Mouse (Mus musculus): Measurements from ENCODE around the gene Vil1. TPM values are rescaled to one million over a fixed set of nuclear protein-coding genes. Genes with fewer than 3 reads are reported as not detected.

Vil1 gene
- polyA plus RNA-seq, 1 experiment: 0.31 TPM

DNA sequence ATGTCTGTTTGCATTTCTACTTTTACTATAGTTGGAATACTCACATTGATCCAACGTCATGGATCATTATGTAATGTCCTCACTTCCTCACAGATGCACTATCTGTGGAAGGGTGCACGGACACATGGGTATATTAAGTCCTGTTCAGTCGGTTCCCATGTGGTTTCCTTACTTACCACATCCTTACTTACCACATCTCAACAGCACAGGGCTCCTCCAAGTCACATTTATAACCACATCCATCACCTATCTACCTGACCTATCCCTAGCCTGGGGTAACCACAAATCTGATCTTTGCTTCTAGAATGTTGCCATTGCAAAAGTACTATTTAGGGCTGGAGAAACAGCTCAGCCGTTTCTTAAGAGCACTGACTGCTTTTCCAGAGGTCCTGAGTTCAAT is 35.8 kb upstream of the Vil1 start:
- WGBS: 46% methylated on average over 4 of the region's 4 CpGs

DNA sequence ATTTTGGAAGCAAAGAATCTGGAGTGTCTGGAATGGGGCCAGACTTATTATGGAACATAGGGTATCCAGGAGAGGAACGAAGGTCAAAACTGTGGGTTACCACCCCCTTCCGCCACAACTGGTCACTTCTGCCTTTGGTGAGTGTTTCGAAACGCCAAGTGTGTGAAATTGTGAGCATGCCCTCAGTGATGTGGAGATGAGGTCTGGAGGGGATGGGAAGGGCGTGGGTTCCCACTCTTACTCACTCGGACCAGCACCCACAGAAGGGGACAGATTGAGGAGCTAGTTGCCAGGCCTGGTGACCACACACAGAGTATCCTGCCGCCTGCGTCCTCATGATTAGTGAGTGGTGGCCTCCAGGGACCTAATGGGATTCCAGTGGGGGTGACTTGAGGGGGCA is 34.2 kb upstream of the Vil1 start, which contains the start of gene Slc11a1:
Gene Slc11a1 (plus strand): TSS at position 216 of the 400 bp plus-strand sequence.
- H3K4me1 ChIP-seq (ENCODE audit: control insufficient read depth, insufficient read depth, low read length): no peaks in the 10 kb centered on the region
- no peak for TF ChIP-seq POLR2A (IDR thresholded peaks at IDR 0.05; ENCODE audit: borderline replicate concordance, extremely low read depth, low read depth, low read length)
- no peak for TF ChIP-seq CTCF (IDR thresholded peaks at IDR 0.05; ENCODE audit: insufficient read depth, low read length)
- WGBS: 66% methylated on average over 8 of the region's 8 CpGs
- no peak for DNase-seq
- no peak within 1 kb of the TSS for H3K4me3 ChIP-seq (replicated peaks; ENCODE audit: extremely low read depth, low read depth, low read length)

More for the DNA sequence above, 35.8 kb upstream of the Vil1 start:
- no peak for TF ChIP-seq POLR2A (IDR thresholded peaks at IDR 0.05; ENCODE audit: borderline replicate concordance, extremely low read depth, low read depth, low read length)
- TF ChIP-seq CTCF (IDR thresholded peaks at IDR 0.05; ENCODE audit: insufficient read depth, low read length): no peak
- Histone ChIP-seq H3K4me1 (ENCODE audit: control insufficient read depth, insufficient read depth, low read length) (no peaks in the 10 kb centered on the region), H3K4me3 (replicated peaks; ENCODE audit: extremely low read depth, low read depth, low read length) (no peak overlapping the region)
- DNase-seq: no peak

DNA sequence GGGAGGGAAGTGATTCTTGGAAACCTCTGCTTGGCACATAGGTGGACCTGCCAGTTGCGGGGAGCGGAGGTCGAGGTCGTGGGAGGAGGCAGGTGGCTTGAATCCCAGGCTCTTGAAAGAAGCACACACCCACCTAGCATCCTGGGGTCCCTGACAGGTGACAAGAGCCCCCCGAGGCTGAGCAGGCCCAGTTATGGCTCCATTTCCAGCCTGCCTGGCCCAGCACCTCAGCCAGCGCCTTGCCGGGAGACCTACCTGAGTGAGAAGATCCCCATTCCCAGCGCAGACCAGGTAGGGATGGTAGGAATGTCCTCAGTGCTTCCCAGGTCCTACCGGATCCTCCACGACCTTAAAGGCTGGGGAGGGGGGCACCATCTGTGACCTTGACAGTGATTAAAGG is 33.6 kb upstream of the Vil1 start:
- WGBS: 70% methylated on average over 10 of the region's 10 CpGs
- no peak for DNase-seq
- H3K4me3 ChIP-seq (replicated peaks; ENCODE audit: extremely low read depth, low read depth, low read length): no peak overlapping the region
- no peaks in the 10 kb centered on the region for H3K4me1 ChIP-seq (ENCODE audit: control insufficient read depth, insufficient read depth, low read length)
- no peak for TF ChIP-seq POLR2A (IDR thresholded peaks at IDR 0.05; ENCODE audit: borderline replicate concordance, extremely low read depth, low read depth, low read length)
- no peak for TF ChIP-seq CTCF (IDR thresholded peaks at IDR 0.05; ENCODE audit: insufficient read depth, low read length)

DNA sequence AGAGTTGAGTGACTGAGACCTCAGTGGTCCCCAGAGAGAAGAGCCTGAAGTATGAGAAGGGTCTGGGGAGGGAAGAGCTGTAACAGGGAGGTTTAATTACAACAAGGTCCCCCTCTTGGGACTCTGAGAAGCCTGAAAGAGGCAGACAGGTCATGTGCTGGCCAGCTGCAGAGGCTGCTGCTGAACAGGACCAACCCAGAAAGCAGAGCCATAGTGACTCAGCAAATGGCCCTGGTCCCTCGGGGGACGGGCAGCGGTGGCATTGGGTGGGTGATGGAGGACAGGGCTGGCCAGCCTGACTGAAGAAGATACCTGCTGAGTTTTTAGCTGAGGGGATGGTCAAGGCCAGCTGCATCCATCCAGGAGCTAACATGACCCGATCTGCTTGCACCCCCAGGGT is 32.8 kb upstream of the Vil1 start:
- DNase-seq: no peak
- 71% methylated on average over 4 of the region's 4 CpGs for WGBS

DNA sequence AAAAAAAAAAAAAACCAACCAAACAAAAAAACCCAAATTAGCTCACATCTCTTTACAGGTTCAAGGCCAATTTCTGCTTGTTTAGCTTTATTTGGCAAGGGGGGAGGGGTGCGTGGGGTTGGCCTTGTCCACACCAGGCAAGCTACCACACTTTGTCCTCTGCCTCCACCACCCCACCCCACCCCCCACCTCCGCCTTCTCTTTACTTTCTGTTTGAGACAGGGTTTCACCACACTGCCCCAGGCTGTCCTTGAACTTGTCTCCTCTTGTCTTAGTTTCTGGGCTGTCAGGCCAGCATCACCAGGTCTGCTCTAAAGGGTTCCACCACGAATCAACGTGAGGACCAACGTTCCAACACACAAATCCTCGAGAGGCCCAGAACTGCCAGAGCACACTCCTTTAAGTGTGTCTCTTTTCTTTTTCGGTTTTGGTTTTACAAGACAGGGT is 30.1 kb upstream of the Vil1 start:
- H3K4me1 ChIP-seq (ENCODE audit: control insufficient read depth, insufficient read depth, low read length): no peaks in the 10 kb centered on the region
- TF ChIP-seq POLR2A (IDR thresholded peaks at IDR 0.05; ENCODE audit: borderline replicate concordance, extremely low read depth, low read depth, low read length): no peak
- TF ChIP-seq CTCF (IDR thresholded peaks at IDR 0.05; ENCODE audit: insufficient read depth, low read length): no peak
- 80% methylated on average over 7 of the region's 7 CpGs for WGBS
- no peak for DNase-seq
- H3K4me3 ChIP-seq (replicated peaks; ENCODE audit: extremely low read depth, low read depth, low read length): no peak overlapping the region

More for the DNA sequence above, 32.8 kb upstream of the Vil1 start:
- Histone ChIP-seq H3K4me1 (ENCODE audit: control insufficient read depth, insufficient read depth, low read length) (no peaks in the 10 kb centered on the region), H3K4me3 (replicated peaks; ENCODE audit: extremely low read depth, low read depth, low read length) (no peak overlapping the region)
- TF ChIP-seq POLR2A (IDR thresholded peaks at IDR 0.05; ENCODE audit: borderline replicate concordance, extremely low read depth, low read depth, low read length): no peak
- TF ChIP-seq CTCF (IDR thresholded peaks at IDR 0.05; ENCODE audit: insufficient read depth, low read length): no peak

DNA sequence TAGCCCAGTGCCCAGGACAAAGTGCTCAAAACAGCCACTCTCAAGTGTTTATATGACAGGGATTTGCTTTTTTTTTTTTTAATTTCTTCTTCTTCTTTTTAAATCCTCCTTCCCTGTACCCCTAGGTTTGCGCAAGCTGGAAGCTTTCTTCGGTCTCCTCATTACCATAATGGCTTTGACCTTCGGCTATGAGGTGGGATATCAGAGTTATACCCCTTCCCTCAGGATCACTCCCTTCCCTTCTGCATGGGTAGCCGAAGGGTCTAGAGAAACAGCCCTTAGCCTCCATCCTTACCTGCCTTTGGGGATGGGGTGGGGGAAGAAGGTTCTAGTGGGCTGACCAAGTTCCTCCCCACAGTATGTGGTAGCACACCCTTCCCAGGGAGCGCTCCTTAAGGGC is 28.7 kb upstream of the Vil1 start:
- 80% methylated on average over 5 of the region's 5 CpGs for WGBS
- H3K4me3 ChIP-seq (replicated peaks; ENCODE audit: extremely low read depth, low read depth, low read length): no peak overlapping the region
- DNase-seq: no peak
- H3K4me1 ChIP-seq (ENCODE audit: control insufficient read depth, insufficient read depth, low read length): no peaks in the 10 kb centered on the region
- TF ChIP-seq CTCF (IDR thresholded peaks at IDR 0.05; ENCODE audit: insufficient read depth, low read length): no peak
- no peak for TF ChIP-seq POLR2A (IDR thresholded peaks at IDR 0.05; ENCODE audit: borderline replicate concordance, extremely low read depth, low read depth, low read length)

DNA sequence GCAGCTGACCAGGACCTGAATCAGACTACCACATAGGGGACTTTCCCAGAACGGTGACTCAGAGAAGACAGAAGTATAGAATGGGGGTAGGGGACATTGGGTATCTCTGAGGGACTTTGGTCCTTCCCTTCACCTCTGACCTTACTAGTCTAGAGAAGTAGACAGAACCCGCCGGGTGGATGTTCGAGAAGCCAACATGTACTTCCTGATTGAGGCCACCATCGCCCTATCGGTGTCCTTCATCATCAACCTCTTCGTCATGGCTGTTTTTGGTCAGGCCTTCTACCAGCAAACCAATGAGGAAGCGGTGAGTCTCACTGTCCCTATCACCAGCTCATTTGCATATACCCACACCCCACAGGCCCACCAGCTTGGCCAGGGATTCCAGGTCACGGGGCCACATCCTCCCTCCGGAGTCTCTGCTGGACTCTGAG is 27.6 kb upstream of the Vil1 start:
- DNase-seq: no peak
- no peak for TF ChIP-seq POLR2A (IDR thresholded peaks at IDR 0.05; ENCODE audit: borderline replicate concordance, extremely low read depth, low read depth, low read length)
- Histone ChIP-seq H3K4me1 (ENCODE audit: control insufficient read depth, insufficient read depth, low read length) (no peaks in the 10 kb centered on the region), H3K4me3 (replicated peaks; ENCODE audit: extremely low read depth, low read depth, low read length) (no peak overlapping the region)
- WGBS: 83% methylated on average over 10 of the region's 10 CpGs

DNA sequence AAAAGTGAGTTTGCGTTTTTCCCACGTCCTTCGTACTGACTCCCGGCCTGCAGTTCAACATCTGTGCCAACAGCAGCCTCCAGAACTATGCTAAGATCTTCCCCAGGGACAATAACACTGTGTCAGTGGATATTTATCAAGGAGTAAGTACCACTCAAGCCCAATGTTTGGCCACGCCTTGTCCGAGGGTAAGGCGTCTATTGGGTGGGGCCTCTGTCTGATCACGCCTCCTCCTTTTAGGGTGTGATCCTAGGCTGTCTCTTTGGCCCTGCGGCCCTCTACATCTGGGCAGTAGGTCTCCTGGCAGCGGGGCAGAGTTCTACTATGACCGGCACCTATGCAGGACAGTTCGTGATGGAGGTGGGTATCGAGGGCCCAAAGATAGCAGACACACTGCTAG is 25.8 kb upstream of the Vil1 start:
- Histone ChIP-seq H3K4me3 (replicated peaks; ENCODE audit: extremely low read depth, low read depth, low read length) (no peak overlapping the region), H3K4me1 (ENCODE audit: control insufficient read depth, insufficient read depth, low read length) (peaks cover 6% of the 10 kb centered on the region)
- TF ChIP-seq CTCF (IDR thresholded peaks at IDR 0.05; ENCODE audit: insufficient read depth, low read length): no peak
- no peak for DNase-seq
- 69% methylated on average over 13 of the region's 13 CpGs for WGBS

DNA sequence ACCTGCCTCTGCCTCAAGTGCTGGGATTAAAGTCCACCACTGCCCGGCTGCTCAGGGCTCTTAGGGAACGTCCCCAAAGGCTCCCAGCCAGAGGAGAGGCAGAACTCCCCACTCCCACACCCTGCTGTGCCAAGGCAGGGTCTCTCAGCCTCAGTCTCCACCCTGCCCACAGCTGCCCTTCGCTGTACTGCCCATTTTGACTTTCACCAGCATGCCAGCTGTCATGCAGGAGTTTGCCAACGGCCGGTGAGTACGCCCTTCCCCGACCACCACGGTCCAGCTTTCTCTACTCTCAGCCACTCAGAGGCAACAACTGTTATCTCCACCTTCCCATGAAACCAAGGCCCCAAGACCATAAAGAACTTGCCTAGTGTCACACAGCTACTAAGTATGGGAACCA is 24.7 kb upstream of the Vil1 start:
- no peak for DNase-seq
- H3K4me3 ChIP-seq (replicated peaks; ENCODE audit: extremely low read depth, low read depth, low read length): no peak overlapping the region
- TF ChIP-seq POLR2A (IDR thresholded peaks at IDR 0.05; ENCODE audit: borderline replicate concordance, extremely low read depth, low read depth, low read length) (no peak), CTCF (IDR thresholded peaks at IDR 0.05; ENCODE audit: insufficient read depth, low read length) (no peak)
- 88% methylated on average over 8 of the region's 8 CpGs for WGBS
- H3K4me1 ChIP-seq (ENCODE audit: control insufficient read depth, insufficient read depth, low read length): peaks cover 6% of the 10 kb centered on the region

DNA sequence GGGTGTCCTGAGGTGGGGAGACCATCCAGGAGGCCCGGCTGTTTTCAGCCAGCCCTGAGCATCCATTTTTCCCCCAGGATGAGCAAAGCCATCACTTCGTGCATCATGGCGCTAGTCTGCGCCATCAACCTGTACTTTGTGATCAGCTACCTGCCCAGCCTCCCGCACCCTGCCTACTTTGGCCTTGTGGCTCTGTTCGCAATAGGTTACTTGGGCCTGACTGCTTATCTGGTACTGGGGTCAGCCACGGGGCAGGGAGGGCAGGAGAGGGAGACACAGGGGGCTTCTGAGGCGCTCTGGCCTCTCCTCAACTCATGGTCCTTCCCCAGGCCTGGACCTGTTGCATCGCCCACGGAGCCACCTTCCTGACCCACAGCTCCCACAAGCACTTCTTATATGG is 24.1 kb upstream of the Vil1 start:
- no peak for DNase-seq
- H3K4me3 ChIP-seq (replicated peaks; ENCODE audit: extremely low read depth, low read depth, low read length): no peak overlapping the region
- peaks cover 11% of the 10 kb centered on the region for H3K4me1 ChIP-seq (ENCODE audit: control insufficient read depth, insufficient read depth, low read length)
- 93% methylated on average over 10 of the region's 10 CpGs for WGBS
- TF ChIP-seq CTCF (IDR thresholded peaks at IDR 0.05; ENCODE audit: insufficient read depth, low read length) (no peak), POLR2A (IDR thresholded peaks at IDR 0.05; ENCODE audit: borderline replicate concordance, extremely low read depth, low read depth, low read length) (no peak)
